Mouse (Mus musculus) testis, adult 2 months (tissue): ENCODE measurements around the gene Stard13. TPM values are rescaled to one million over a fixed set of nuclear protein-coding genes. Genes with fewer than 3 reads are reported as not detected.

Experiments used
- H3K27ac ChIP-seq: fragments of 200-500 bp; 2 replicates; pipeline ENCODE4 v1.5.1; 2012; ENCODE audit warnings: low read depth, low read length; ENCODE audit not compliant: control insufficient read depth, insufficient read depth
- H3K27me3 ChIP-seq: fragments of 200-500 bp; 2 replicates; pipeline ENCODE4 v1.6.1; 2012; ENCODE audit warnings: mild to moderate bottlenecking, low read length, moderate library complexity; ENCODE audit not compliant: control insufficient read depth, insufficient read depth
- H3K36me3 ChIP-seq: fragments of 200-500 bp; 2 replicates; pipeline ENCODE4 v1.6.1; 2012; ENCODE audit warnings: mild to moderate bottlenecking, low read length; ENCODE audit not compliant: control insufficient read depth, insufficient read depth
- H3K4me1 ChIP-seq: fragments of 200-500 bp; 2 replicates; pipeline ENCODE4 v1.6.1; 2012; ENCODE audit warnings: low read length; ENCODE audit not compliant: control insufficient read depth, insufficient read depth
- H3K4me3 ChIP-seq: fragments of 200-500 bp; 2 replicates; pipeline ENCODE4 v1.5.1; 2012; ENCODE audit warnings: low read depth, mild to moderate bottlenecking, low read length, moderate library complexity, mixed read lengths; ENCODE audit not compliant: control insufficient read depth
- CTCF ChIP-seq: fragments of 200-500 bp; IDR thresholded peaks from 2 replicates; pipeline ENCODE4 v1.5.1; 2012; ENCODE audit warnings: low read depth, mild to moderate bottlenecking, inconsistent platforms, low read length, moderate library complexity; ENCODE audit not compliant: control insufficient read depth, insufficient read depth, insufficient replicate concordance
- POLR2A ChIP-seq: fragments of 200-500 bp; IDR thresholded peaks from 2 replicates; pipeline ENCODE4 v1.6.1; 2012; ENCODE audit warnings: low read depth, mild to moderate bottlenecking, inconsistent platforms, low read length, moderate library complexity; ENCODE audit not compliant: control insufficient read depth
- polyA plus RNA-seq: library from polyadenylated mRNA; depleted of rRNA; stranded (reverse); fragments of >200 nt; gene quantifications from 2 replicates; pipeline ENCODE4 v1.2.3, GENCODE M21; 2012

Gene Stard13
- polyA plus RNA-seq, 1 experiment, result 3.3 TPM

DNA sequence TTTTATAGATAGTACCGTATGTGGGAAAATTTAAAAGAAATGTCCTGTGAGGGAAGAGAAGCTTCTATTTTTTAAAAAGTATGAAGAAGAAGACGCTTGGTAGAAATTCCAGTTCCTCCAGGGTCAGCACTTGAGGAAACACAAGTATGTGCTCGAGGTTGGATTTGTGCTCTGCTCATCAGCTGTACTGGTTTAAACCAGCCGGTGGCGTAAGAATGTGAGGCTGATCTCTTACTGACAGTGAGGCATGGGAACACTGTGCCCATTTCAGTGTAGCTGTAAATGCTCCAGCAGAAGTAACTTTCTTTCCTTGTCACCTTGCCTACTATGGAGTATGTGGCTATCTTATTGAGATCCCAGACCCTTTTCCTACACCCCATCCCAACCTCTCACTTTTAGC is 180.4 kb downstream of the Stard13 start:
- Histone ChIP-seq H3K4me3 (no peak overlapping the region), H3K27me3 (no peaks in the 10 kb centered on the region), H3K36me3 (no peaks in the 10 kb centered on the region), H3K4me1 (no peaks in the 10 kb centered on the region; the same call in 1 of the 2 replicates), H3K27ac (no peak overlapping the region)
- TF ChIP-seq CTCF, result no peak
- TF ChIP-seq POLR2A, result no peak

DNA sequence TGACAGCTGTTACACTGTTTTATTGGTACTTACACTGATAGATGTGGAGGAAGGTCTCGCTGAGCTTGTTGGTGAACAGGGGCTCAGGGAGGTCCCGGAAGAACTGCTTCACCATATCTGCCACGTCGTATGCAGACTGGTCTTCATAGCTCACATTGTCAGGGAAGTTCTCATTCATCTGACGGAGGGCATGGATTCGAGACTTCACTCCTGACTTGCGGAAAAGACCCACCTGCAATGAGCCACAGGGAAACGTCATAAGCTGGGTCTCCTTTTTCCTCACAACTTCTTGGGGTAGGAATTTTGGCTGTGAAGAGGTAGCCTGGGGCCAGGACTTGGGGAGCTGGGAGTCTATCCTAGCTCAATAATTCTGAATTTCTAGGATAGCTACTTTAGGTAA is 181.3 kb downstream of the Stard13 start:
- TF ChIP-seq POLR2A, result no peak
- Histone ChIP-seq H3K27ac (no peak overlapping the region), H3K4me3 (no peak overlapping the region), H3K27me3 (no peaks in the 10 kb centered on the region), H3K36me3 (no peaks in the 10 kb centered on the region), H3K4me1 (no peaks in the 10 kb centered on the region; the same call in 1 of the 2 replicates)

DNA sequence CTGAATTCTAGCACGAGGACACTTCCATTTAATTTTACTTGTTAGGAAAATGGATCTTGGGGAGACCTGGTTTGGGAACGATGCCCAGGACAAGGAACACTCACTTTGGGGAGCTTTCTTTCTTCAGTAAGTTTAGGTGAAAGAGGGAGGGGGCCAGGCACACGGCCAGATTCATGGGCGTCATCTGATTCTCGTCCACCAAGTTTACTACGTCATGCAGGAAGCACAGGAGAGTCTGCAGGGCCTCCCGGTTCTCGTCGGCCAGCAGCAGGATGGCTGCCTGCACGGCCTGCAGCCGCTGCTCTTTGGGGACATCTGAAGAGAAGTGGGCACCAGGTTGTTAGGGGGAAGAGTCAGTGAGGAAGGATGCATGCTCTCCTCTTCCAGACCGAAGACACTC is 186.1 kb downstream of the Stard13 start:
- Histone ChIP-seq H3K27me3 (no peaks in the 10 kb centered on the region), H3K4me3 (no peak overlapping the region), H3K27ac (no peak overlapping the region), H3K4me1 (no peaks in the 10 kb centered on the region), H3K36me3 (no peaks in the 10 kb centered on the region)
- TF ChIP-seq POLR2A, result no peak
- TF ChIP-seq CTCF, result no peak

DNA sequence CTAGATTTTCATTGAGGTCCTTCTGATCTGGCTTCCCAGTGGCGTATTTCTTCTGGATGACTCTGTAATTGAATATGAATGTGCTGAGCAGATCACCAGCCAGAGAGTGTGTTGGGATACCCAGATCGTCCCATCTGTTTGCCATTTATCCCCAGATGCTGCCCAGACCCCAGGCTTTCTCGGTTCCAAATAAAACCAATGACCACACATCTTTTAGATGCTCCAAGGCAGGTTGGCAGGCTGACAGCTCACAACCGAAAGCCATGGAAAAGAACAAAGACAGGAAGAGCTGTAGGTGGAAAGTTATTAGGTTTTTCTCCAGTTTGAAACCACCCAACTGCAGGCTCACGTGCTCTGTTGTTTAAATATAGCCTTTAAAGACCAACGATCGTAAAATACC is 186.7 kb downstream of the Stard13 start:
- no peaks in the 10 kb centered on the region for H3K4me1 ChIP-seq
- H3K4me3 ChIP-seq, result no peak overlapping the region
- no peak for TF ChIP-seq CTCF
- TF ChIP-seq POLR2A, result no peak
- H3K27ac ChIP-seq, result no peak overlapping the region
- no peaks in the 10 kb centered on the region for H3K27me3 ChIP-seq
- no peaks in the 10 kb centered on the region for H3K36me3 ChIP-seq

DNA sequence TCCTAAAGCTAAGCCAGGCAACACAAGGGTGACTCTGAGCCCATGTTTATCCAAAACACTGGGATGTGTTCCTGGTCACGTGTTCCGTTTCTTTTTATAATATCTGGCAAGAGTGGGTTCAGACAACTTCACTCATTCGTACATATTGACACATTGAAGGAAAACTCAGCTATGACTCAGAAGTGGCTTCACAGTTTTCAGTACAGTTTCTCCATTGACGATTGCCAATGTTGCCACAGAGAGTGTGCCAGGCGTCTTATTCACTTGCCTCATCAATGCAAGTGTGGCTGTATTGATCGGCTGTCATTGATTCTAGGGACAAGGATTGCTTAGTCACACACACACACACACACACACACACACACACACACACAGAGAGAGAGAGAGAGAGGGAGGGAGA is 187.5 kb downstream of the Stard13 start:
- TF ChIP-seq POLR2A (no peak), CTCF (no peak)
- H3K27me3 ChIP-seq, result no peaks in the 10 kb centered on the region
- no peak overlapping the region for H3K27ac ChIP-seq
- H3K4me1 ChIP-seq, result no peaks in the 10 kb centered on the region
- no peak overlapping the region for H3K4me3 ChIP-seq
- no peaks in the 10 kb centered on the region for H3K36me3 ChIP-seq

DNA sequence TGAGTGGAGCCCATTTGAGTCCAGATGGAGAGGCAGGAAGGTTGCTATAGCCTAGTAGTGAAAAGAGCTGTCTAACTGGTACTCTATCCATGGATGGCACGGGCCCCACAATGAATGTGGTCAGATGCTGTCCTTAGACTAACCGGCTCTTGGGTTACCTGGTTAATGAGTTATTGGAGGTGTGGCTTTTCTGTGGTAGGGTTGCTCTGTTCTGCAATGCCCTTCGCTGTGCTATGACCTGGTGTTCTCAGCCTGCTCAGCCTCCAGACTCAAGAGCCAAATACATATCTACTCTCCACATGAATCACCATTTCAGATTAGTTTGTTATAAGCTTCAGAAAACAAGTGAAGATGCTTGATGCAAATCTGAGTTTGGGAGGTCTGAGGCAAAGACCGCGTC is 190.7 kb downstream of the Stard13 start:
- no peak overlapping the region for H3K27ac ChIP-seq
- no peaks in the 10 kb centered on the region for H3K27me3 ChIP-seq
- TF ChIP-seq POLR2A, result no peak
- TF ChIP-seq CTCF, result no peak
- H3K4me1 ChIP-seq, result no peaks in the 10 kb centered on the region
- H3K4me3 ChIP-seq, result no peak overlapping the region
- H3K36me3 ChIP-seq, result no peaks in the 10 kb centered on the region

DNA sequence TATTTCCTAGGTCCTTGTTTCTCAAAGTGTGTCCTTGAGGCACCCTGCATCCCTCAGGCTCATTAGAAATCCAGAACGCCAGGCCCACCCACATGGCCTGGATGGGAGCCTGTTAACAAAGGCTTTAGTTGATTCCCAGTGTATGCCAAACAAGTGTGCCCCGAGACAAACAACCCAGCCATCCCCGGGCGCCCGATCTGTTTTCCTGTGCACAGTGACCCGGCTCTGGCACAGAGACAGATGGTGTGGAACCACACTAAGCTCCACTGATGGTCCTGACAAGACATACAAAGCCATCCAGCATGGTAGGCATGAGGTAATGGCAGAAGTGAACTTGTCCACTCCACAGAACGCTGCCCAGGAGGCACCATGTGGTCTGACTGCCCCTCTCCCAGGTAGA is 195.8 kb downstream of the Stard13 start:
- TF ChIP-seq POLR2A, result no peak
- TF ChIP-seq CTCF, result no peak
- Histone ChIP-seq H3K4me1 (0 out of 2 replicates have a peak, but pooled peaks cover under 1% of the 10 kb centered on the region), H3K27me3 (no peaks in the 10 kb centered on the region), H3K4me3 (no peak overlapping the region), H3K27ac (no peak overlapping the region), H3K36me3 (no peaks in the 10 kb centered on the region)
